Mouse (Mus musculus): ENCODE results near the gene Rere.

Gene Rere

DNA sequence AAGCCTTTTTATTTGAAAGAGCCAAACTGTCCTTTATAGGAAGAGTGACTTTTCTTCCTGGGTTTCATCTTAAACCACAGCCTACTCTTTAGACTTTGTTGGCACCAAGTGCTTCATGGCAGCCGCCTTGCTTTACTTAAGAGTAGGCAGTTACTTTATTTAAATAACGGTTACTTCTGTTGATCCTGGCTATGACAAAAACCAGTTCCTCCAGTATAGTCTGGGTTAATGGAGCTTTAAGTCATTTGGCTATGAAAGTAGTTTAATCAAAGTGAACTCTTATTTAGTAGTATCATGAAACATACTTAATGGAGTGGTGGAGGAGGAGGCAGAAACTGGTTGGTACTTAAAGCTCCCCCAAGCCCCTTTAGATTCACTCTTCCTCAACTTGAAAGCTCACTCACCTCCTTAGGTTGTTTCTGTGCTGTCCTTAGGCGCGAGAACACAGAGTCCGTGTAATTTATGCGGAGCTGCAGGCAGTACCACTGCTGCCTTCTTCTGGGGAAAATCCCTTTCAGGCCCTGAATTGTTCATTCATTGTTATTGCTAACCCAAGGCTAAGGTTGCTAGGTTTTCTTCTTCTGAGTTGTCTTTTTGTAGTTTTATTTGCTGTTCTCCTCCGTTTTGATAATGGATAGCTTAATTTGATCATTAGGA lies 70.1 kb downstream of the Rere start:
- no peak for DNase-seq

DNA sequence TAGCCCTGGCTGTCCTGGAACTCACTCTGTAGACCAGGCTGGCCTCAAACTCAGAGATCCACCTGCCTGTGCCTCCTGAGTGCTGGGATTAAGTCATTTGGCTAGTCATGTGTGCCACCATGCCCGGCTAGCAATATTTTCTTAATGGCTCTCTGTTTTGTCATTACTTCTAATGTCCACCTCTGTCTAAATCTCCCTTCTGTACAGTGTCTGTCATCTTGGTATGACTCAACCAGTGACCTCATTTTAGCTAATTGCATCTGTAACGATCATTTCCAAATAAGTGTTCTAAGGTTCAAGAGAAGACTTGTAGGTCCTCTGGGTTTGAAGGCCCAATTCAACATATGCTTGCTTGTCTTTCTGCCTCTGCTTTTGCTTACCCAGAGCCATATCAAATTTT lies 71.3 kb downstream of the Rere start:
- DNase-seq, result no peak

GRCm38 (mm10) chr4:150353376-150353900 lies 72.0 kb downstream of the Rere start:
- no peak for DNase-seq

- DNase-seq, result no peak
These were observed 74.4 kb downstream of the Rere start for GRCm38 (mm10) chr4:150355801-150356200.

GRCm38 (mm10) chr4:150361986-150362691 lies 80.7 kb downstream of the Rere start:
- peak; percentile 33 to 57 for DNase-seq

DNA sequence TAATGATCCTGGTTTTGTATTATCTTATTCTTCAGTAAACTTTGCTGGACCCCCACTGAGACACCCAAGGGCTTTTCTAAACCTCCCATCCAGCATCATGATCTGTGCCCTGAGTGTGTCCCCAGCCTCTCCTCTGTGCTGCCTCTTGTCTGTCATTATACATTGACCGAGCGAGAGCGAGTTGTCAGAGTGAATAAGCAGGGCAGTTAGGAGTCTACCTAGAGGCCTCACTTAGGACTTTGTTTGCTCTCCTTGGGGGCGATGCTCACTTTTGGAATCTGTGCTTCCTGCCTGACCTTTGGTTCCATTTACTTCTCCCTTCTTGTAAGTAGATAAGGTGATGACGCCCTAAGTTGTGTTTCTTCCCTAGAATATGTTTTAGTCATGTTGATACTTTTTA lies 81.4 kb downstream of the Rere start:
- DNase-seq, result peak in 1 of 2 experiments; percentile 41

DNA sequence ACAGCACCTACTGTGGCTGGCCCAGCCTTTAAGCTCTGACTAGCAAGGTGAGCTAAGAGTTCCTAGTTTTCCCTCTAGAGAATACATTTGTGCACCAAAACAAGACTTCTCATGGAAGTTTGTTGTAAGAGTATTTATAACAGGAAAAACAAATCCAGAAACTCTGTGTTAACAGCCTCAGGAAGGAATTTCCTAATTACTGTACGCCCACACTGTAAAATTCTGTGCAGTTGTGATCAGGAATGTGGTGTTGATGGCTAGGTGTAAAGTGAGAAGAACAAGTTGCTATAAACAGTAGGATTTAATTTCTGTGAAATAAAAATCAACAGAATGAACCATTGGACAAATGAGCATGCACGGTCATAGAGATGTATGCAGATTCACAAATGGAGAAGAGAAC lies 83.3 kb downstream of the Rere start:
- DNase-seq, result no peak

- DNase-seq, result no peak
These were observed 85.2 kb downstream of the Rere start for GRCm38 (mm10) chr4:150366510-150367208.

DNA sequence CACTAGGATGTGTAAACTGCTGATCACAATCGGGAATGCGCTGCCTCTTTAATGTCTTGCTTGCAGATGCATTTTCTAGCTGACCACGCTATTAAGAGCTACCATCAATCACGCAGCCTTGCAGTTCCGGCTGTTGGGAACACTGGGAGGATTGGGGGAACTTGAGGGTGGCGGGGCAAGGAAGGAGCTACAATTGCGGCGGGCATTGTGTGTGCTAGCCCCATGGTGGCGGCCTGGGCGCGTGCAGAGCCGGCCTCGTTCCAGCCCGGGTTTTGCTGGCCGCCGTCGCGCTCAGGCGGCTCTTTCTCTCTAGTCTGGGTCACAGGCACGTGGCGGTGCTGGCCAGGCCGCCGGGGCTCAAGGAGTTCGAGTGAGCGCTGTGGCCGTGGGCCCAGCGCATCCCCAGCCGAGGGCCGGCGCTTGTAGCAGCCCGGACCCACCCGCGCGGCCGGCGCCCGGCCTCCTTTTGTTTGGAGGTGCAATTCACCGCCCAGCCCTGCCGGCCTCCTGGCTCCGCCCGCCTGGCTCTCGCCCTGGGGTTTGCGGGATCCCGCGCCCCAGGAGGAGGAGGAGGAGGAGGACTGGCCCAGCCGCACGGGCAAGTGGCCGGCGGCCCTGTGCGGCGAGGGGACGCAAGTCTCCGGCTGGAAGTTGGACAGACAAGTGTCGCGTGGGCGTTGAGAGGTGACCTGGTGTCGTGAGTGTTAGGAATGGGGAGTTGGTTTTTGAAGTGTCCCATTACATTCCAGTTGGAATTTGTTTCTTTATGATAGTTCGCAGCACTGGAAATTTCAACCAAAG lies 90.3 kb downstream of the Rere start:
- peak; percentile 82 to 92 for DNase-seq

DNA sequence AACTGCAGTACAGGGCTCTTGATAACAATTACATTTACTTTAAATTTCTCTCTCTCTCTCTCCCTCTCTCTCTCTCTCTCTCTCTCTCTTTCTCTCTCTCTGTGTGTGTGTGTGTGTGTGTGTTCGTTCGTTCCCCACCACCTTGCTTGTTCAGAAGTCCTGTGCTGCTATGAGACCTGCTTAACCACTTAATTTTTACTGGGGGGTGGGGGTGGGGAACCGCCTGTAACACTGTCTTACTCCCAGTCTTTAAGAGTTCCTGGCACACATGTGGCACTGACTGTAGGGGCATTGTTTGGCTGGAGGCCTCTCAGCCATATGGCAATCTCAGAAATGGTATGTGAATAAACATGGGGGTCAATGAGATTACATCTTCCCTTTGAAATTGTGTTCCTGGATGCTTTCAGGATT lies 91.2 kb downstream of the Rere start:
- DNase-seq, result no peak

DNA sequence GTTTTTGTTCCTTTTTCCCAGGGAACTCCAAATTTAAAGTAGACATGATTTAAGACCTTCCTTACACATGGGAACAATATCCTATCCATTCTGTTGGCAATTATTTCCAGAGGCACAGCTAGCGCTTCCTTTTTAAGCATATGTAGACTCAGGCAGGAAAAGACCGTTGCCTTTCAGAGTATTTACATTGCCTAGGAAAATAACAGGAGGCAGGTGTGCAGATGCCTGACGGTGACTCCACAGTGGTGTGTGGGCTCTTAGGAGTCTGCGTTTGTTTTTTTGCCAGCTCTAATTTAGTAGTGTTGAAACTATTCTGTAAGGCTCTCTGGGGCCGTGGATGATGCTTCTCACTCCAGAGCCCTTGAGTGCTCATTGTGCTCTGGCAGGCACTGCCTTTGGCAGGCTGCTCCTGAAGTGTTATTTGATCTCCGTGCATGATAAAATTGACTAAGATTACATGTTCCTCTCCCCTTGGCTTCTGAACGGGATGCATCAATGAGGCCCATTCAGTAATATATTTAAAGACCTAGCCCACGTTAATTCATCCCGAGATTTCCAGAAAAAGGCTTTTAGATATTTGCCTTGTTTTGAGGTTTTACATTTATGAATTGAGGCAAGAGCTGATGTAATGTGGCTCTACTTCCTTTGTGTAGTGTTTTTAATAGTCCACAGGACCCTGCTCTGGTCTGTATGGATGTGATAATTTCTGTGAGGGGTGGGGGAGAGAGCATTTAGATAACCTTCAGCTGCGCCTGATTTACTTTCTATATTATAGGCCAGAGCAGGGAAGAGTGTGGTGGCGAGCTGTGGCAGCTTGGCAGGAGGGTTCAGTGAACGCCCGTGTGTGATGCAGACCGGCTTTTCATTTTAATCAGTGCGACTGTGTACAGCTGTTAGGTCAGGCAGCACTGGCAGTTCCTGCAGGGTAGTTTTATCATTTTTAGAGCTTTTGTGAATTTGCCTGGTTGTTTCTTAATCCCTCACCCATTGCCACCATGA lies 92.0 kb downstream of the Rere start:
- peak in 1 of 2 experiments; percentile 40 for DNase-seq

DNA sequence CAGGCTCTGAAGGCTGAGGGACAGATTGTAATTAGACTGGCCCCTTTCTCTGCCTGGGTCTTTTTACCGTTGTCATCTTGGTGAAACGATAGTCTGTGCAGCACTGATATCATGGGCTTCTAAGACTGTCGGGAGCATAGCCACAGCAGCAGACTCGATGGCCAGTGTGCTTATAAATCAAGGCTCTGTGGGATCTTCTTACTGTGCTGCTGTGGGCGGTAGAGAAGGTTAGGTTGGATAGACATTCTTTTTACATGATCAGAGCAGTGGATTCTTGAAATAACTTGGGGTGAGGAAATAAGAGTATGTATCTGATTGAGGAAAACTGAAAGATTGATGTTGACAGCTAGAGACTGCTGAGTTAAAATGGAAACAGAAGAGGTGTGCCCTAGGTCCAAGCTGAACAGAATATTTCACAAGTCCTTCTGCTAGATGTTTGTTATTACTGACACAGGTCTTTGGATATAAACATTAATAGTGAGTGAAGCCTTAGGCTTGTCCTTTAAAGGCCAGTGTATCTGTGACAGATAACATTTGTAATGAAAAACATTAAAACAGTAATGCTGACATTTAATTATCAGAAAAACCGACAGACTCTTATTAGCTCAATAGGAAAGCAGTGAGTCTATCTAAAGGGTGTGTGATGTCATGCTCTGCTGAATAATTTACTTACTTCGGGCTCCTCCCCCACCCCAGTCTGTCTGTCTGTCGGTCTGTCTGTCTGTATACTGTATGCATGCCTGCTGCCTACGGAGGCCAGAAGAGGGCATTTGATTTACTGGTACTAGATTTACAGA lies 93.4 kb downstream of the Rere start:
- DNase-seq, result peak; percentile 31 to 43

- peak; percentile 45 to 77 for DNase-seq
These were observed 94.0 kb downstream of the Rere start for GRCm38 (mm10) chr4:150375448-150375935.

- no peak for DNase-seq
These were observed 97.9 kb downstream of the Rere start for GRCm38 (mm10) chr4:150379313-150379712.

- DNase-seq, result no peak
These were observed 98.3 kb downstream of the Rere start for GRCm38 (mm10) chr4:150379772-150380171.

- no peak for DNase-seq
These were observed 98.8 kb downstream of the Rere start for GRCm38 (mm10) chr4:150380273-150380672.

- no peak for DNase-seq
These were observed 101.1 kb downstream of the Rere start for GRCm38 (mm10) chr4:150382504-150382903.

- DNase-seq, result no peak
These were observed 103.0 kb downstream of the Rere start for GRCm38 (mm10) chr4:150384405-150384804.

- no peak for DNase-seq
These were observed 103.5 kb downstream of the Rere start for GRCm38 (mm10) chr4:150384899-150385298.

- no peak for DNase-seq
These were observed 107.1 kb downstream of the Rere start for GRCm38 (mm10) chr4:150388518-150388917.
